Mouse (Mus musculus) limb, embryonic 15.5 days (tissue): ENCODE measurements around the gene Ccdc13. TPM values are rescaled to one million over a fixed set of nuclear protein-coding genes. Genes with fewer than 3 reads are reported as not detected.

Experiments used
- ATAC-seq: fragments of 200-750 bp; cut with Nextera tagmentation; 2 replicates; pipeline ENCODE4 v1.8.0; 2017; ENCODE audit warnings: low read depth, moderate TSS enrichment; ENCODE audit not compliant: insufficient number of reproducible peaks, low FRiP score, low TSS enrichment
- H3K27ac ChIP-seq: fragments of 300-500 bp; sonication (generic); 2 replicates; pipeline ENCODE4 v1.5.1; 2015; ENCODE audit warnings: moderate library complexity, mild to moderate bottlenecking, inconsistent platforms
- H3K27me3 ChIP-seq: fragments of 300-500 bp; sonication (generic); 2 replicates; pipeline ENCODE4 v1.6.1; 2015; ENCODE audit warnings: inconsistent platforms
- H3K36me3 ChIP-seq: fragments of 300-500 bp; sonication (generic); 2 replicates; pipeline ENCODE4 v1.6.1; 2015; ENCODE audit warnings: inconsistent platforms
- H3K4me1 ChIP-seq: fragments of 300-500 bp; sonication (generic); 2 replicates; pipeline ENCODE4 v1.6.1; 2015; ENCODE audit warnings: inconsistent platforms
- H3K4me2 ChIP-seq: fragments of 300-500 bp; sonication (generic); 2 replicates; pipeline ENCODE4 v1.6.1; 2015; ENCODE audit warnings: mild to moderate bottlenecking, inconsistent platforms
- H3K4me3 ChIP-seq: fragments of 300-500 bp; sonication (generic); 2 replicates; pipeline ENCODE4 v1.5.1; 2015; ENCODE audit warnings: mild to moderate bottlenecking, inconsistent platforms
- H3K9ac ChIP-seq: fragments of 300-500 bp; sonication (generic); 2 replicates; pipeline ENCODE4 v1.6.1; 2015; ENCODE audit warnings: inconsistent platforms
- H3K9me3 ChIP-seq: fragments of 300-500 bp; sonication (generic); 2 replicates; pipeline ENCODE4 v1.6.1; 2016; ENCODE audit warnings: inconsistent platforms
- WGBS: fragments of 180-500 bp; shearing (Covaris S2); methylation state at CpG from one replicate; pipeline ENCODE4 v1.1.7; 2015; 5-methylcytosine and 5-hydroxymethylcytosine counted together
- polyA plus RNA-seq: library from polyadenylated mRNA; unstranded; fragments of >200 nt; fragmentation: Nextera tagmentation; extraction: Ambion mirVana; gene quantifications from 2 replicates; pipeline ENCODE4 v1.2.1, GENCODE M21; 2015

Ccdc13 gene
- polyA plus RNA-seq, 1 experiment from 2014 or later, result 0.46 TPM

GRCm38 (mm10) chr9:121756785-121757184, 82.5 kb downstream of the Ccdc13 start:
- Histone ChIP-seq H3K4me3 (no peak overlapping the region), H3K27me3 (no peaks in the 10 kb centered on the region), H3K9me3 (no peaks in the 10 kb centered on the region), H3K4me1 (peaks cover 44% of the 10 kb centered on the region), H3K9ac (no peak overlapping the region), H3K27ac (peak overlapping the region; percentile 43; the same call in 1 of the 2 replicates), H3K36me3 (peaks cover 41% of the 10 kb centered on the region), H3K4me2 (no peak overlapping the region)
- no peak for ATAC-seq
- 85% methylated on average over 3 of the region's 3 CpGs for WGBS

GRCm38 (mm10) chr9:121754624-121755023, 84.6 kb downstream of the Ccdc13 start:
- ATAC-seq, result no peak
- WGBS, result 89% methylated on average over 3 of the region's 3 CpGs
- no peak overlapping the region for H3K9ac ChIP-seq

GRCm38 (mm10) chr9:121752774-121753173, 86.5 kb downstream of the Ccdc13 start:
- peaks cover 79% of the 10 kb centered on the region for H3K36me3 ChIP-seq
- peaks cover 11% of the 10 kb centered on the region for H3K4me1 ChIP-seq
- WGBS, result 94% methylated on average over 9 of the region's 9 CpGs
- no peak for ATAC-seq
- no peak overlapping the region for H3K9ac ChIP-seq
- no peaks in the 10 kb centered on the region for H3K9me3 ChIP-seq
- no peak overlapping the region for H3K27ac ChIP-seq
- no peak overlapping the region for H3K4me3 ChIP-seq
- no peak overlapping the region for H3K4me2 ChIP-seq
- no peaks in the 10 kb centered on the region for H3K27me3 ChIP-seq

More at GRCm38 (mm10) chr9:121754624-121755023, 84.6 kb downstream of the Ccdc13 start:
- Histone ChIP-seq H3K27ac (no peak overlapping the region), H3K36me3 (peaks cover 61% of the 10 kb centered on the region), H3K4me3 (no peak overlapping the region), H3K9me3 (no peaks in the 10 kb centered on the region), H3K4me1 (peaks cover 29% of the 10 kb centered on the region), H3K4me2 (no peak overlapping the region), H3K27me3 (no peaks in the 10 kb centered on the region)

Other genes with a start within 250 kb of the Ccdc13 start
- 0.24 and 0.48 TPM in 2 replicates for gene Lyzl4, start 197.4 kb downstream of the Ccdc13 start, polyA plus RNA-seq
- gene Vipr1, start 196.7 kb downstream of the Ccdc13 start, polyA plus RNA-seq, result 0.47 and 0.60 TPM in 2 replicates
- gene Sec22c, start 134.0 kb downstream of the Ccdc13 start, polyA plus RNA-seq, result 11.7 and 12.2 TPM in 2 replicates
- gene Ss18l2, start 129.1 kb downstream of the Ccdc13 start, polyA plus RNA-seq, result 117 and 119 TPM in 2 replicates
- 68.1 and 76.9 TPM in 2 replicates for gene Nktr, start 120.3 kb downstream of the Ccdc13 start, polyA plus RNA-seq
- gene Zfp651, start 80.1 kb downstream of the Ccdc13 start, polyA plus RNA-seq, result 16.2 and 29.6 TPM in 2 replicates
- gene Klhl40, start 61.9 kb downstream of the Ccdc13 start, polyA plus RNA-seq, result 14.0 and 35.3 TPM in 2 replicates
- 1.4 and 5.5 TPM in 2 replicates for gene Hhatl, start 47.0 kb downstream of the Ccdc13 start, polyA plus RNA-seq
- 333 and 347 TPM in 2 replicates for gene Higd1a, start 18.9 kb upstream of the Ccdc13 start, polyA plus RNA-seq
- gene Ackr2, start 58.9 kb upstream of the Ccdc13 start, polyA plus RNA-seq, result 0.51 and 0.92 TPM in 2 replicates
- gene Cyp8b1, start 76.8 kb upstream of the Ccdc13 start, polyA plus RNA-seq, result not detected in 2 replicates
- 7.6 and 10.0 TPM in 2 replicates for gene Fam198a, start 111.5 kb upstream of the Ccdc13 start, polyA plus RNA-seq
- gene Pomgnt2, start 157.6 kb upstream of the Ccdc13 start, polyA plus RNA-seq, result 20.5 and 20.7 TPM in 2 replicates